Mouse (Mus musculus) G1E (cell line): ENCODE measurements at regions not wholly inside any gene's neighbourhood (a gene's known extent, or its start where the extent isn't known, plus 50 kb on each side); places are given as distances from the start of the nearest gene placed in this dataset.

Experiments used
- ATAC-seq: 2 replicates; pipeline ENCODE4 v1.8.0; 2016; ENCODE audit warnings: mild to moderate bottlenecking; ENCODE audit not compliant: insufficient number of reproducible peaks, poor library complexity, low FRiP score, severe bottlenecking; ENCODE audit errors: extremely low read depth
- DNase-seq: peaks from one replicate; pipeline ENCODE4 v3.0.0; 2012; ENCODE audit warnings: low spot score
- H3K27me3 ChIP-seq: 2 replicates; pipeline ENCODE4 v1.6.1; 2012; ENCODE audit warnings: mild to moderate bottlenecking, low read length, inconsistent platforms; ENCODE audit not compliant: insufficient read depth
- H3K36me3 ChIP-seq: replicated peaks from 2 replicates; pipeline ENCODE3; 2012; ENCODE audit warnings: mild to moderate bottlenecking, inconsistent platforms
- H3K4me1 ChIP-seq: 2 replicates; pipeline ENCODE4 v1.6.1; 2012; ENCODE audit warnings: low read depth, low read length, inconsistent platforms, mixed read lengths; ENCODE audit not compliant: insufficient read depth
- H3K4me3 ChIP-seq: 2 replicates; pipeline ENCODE4 v1.5.1; 2012; ENCODE audit warnings: low read depth, mild to moderate bottlenecking, inconsistent platforms, low read length, moderate library complexity, mixed read lengths
- H3K9me3 ChIP-seq: replicated peaks from 2 replicates; pipeline ENCODE4 v1.6.1; 2012; ENCODE audit warnings: inconsistent platforms
- CTCF ChIP-seq: IDR thresholded peaks from 2 replicates; pipeline ENCODE4 v1.5.1; 2012; ENCODE audit warnings: low read depth, low read length, inconsistent platforms, mixed read lengths
- GATA1 ChIP-seq: IDR thresholded peaks from 2 replicates; pipeline ENCODE4 v1.6.1; 2012; ENCODE audit warnings: borderline replicate concordance, low read length, inconsistent platforms, mixed read lengths
- GATA2 ChIP-seq: IDR thresholded peaks from 2 replicates; pipeline ENCODE4 v1.6.1; 2012; ENCODE audit warnings: low read depth, low read length, inconsistent platforms, borderline replicate concordance
- POLR2AphosphoS5 ChIP-seq: IDR thresholded peaks from 2 replicates; pipeline ENCODE4 v1.6.1; 2012; ENCODE audit warnings: low read depth, low read length, inconsistent platforms; ENCODE audit not compliant: insufficient replicate concordance
- TAL1 ChIP-seq: conservative IDR thresholded peaks from 2 replicates; pipeline ENCODE4 v1.6.1; 2012; ENCODE audit warnings: low read depth, low read length, inconsistent platforms, mixed read lengths

DNA sequence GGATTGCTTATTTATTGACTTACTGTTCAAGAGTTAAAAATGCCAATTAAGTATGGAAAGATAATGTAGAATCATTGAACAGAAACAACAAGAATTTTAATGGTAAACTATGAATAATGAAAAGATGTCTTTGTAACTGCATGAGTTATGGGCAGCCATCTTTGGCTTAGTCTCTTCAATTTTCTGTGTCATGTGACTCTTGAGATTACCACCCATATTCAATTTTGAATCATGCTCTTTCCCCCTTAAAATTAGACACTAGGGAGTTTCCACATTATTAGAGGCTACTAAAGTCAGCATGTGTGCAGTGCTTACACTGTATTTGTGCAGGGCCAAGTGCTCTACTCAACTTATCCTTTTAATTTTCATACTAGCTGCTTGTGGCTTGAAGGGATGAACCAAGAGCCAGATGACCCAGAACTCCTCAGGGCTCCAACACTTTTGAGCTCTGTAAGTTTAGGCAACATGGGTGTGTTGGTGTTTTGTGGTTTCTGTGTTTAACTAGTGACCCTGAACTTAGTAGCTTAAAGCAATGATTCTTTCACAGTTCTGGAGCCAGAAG, 854.0 kb upstream of the Lrrc6 start:
- ATAC-seq (no peak), DNase-seq (no peak)
- Histone ChIP-seq H3K27me3 (no peaks in the 10 kb centered on the region; the same call in 1 of the 2 replicates), H3K36me3 (no peaks in the 10 kb centered on the region), H3K9me3 (no peaks in the 10 kb centered on the region), H3K4me1 (no peaks in the 10 kb centered on the region), H3K4me3 (no peak overlapping the region)
- TF ChIP-seq GATA1 (no peak), POLR2AphosphoS5 (no peak)

DNA sequence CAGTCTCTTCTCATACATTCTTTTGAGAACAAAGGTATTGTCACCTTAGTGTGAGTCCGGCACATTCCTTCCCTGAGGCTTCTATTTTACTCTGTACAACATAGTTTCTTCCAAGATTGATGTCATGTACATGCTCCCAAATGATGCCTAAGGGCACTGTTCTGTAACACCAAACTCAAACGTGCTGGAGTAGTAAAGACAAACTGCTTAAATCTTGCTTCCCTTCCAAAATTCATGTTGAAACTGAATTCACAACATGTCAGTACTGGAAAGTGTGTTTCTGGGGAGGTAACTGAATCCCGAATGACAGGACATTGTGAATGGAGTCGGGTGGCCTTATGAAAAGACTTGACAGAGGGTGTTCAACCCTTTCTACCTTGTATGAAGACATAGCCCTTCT, 848.8 kb upstream of the Lrrc6 start:
- no peaks in the 10 kb centered on the region for H3K36me3 ChIP-seq
- no peaks in the 10 kb centered on the region for H3K27me3 ChIP-seq
- ATAC-seq (no peak), DNase-seq (no peak)
- no peak for TF ChIP-seq CTCF
- no peak for TF ChIP-seq GATA2
- no peak for TF ChIP-seq TAL1
- no peak for TF ChIP-seq GATA1
- no peak for TF ChIP-seq POLR2AphosphoS5
- no peaks in the 10 kb centered on the region for H3K4me1 ChIP-seq
- no peaks in the 10 kb centered on the region for H3K9me3 ChIP-seq
- no peak overlapping the region for H3K4me3 ChIP-seq

- Histone ChIP-seq H3K4me1 (no peaks in the 10 kb centered on the region), H3K27me3 (no peaks in the 10 kb centered on the region), H3K36me3 (no peaks in the 10 kb centered on the region), H3K9me3 (no peaks in the 10 kb centered on the region), H3K4me3 (no peak overlapping the region)
- TF ChIP-seq GATA2 (no peak), GATA1 (no peak), CTCF (no peak), POLR2AphosphoS5 (no peak), TAL1 (no peak)
- no peak for DNase-seq
- no peak for ATAC-seq
These were observed 844.8 kb upstream of the Lrrc6 start for GRCm38 (mm10) chr15:67345179-67346148.

- Histone ChIP-seq H3K36me3 (no peaks in the 10 kb centered on the region), H3K9me3 (no peaks in the 10 kb centered on the region), H3K4me3 (no peak overlapping the region), H3K4me1 (no peaks in the 10 kb centered on the region), H3K27me3 (no peaks in the 10 kb centered on the region)
- ATAC-seq (no peak), DNase-seq (no peak)
- TF ChIP-seq GATA1 (no peak), TAL1 (no peak), GATA2 (no peak), POLR2AphosphoS5 (no peak), CTCF (no peak)
These were observed 841.3 kb upstream of the Lrrc6 start for GRCm38 (mm10) chr15:67342050-67342449.

DNA sequence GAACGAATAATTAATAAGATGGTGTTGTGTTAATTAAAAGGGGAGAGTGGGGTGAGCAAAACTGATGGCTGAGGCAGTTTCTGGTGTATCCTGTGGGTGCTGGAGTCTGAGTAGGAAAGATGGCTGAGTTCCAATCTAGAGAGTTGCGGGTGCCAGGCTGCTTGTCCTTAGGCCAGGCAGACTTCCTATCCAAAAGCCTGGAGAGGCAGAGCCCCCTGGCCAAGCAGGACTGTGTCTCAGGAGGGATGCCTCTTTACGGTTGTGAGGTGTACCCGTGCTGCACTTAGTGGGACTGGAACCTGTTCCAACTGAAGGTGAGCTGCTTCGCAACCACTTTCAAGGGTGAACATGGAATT, 836.3 kb upstream of the Lrrc6 start:
- Histone ChIP-seq H3K27me3 (no peaks in the 10 kb centered on the region), H3K9me3 (no peaks in the 10 kb centered on the region), H3K36me3 (no peaks in the 10 kb centered on the region), H3K4me1 (no peaks in the 10 kb centered on the region), H3K4me3 (no peak overlapping the region)
- no peak for TF ChIP-seq TAL1
- no peak for TF ChIP-seq GATA2
- TF ChIP-seq CTCF: no peak
- TF ChIP-seq GATA1: no peak
- TF ChIP-seq POLR2AphosphoS5: no peak
- DNase-seq (no peak), ATAC-seq (no peak)

DNA sequence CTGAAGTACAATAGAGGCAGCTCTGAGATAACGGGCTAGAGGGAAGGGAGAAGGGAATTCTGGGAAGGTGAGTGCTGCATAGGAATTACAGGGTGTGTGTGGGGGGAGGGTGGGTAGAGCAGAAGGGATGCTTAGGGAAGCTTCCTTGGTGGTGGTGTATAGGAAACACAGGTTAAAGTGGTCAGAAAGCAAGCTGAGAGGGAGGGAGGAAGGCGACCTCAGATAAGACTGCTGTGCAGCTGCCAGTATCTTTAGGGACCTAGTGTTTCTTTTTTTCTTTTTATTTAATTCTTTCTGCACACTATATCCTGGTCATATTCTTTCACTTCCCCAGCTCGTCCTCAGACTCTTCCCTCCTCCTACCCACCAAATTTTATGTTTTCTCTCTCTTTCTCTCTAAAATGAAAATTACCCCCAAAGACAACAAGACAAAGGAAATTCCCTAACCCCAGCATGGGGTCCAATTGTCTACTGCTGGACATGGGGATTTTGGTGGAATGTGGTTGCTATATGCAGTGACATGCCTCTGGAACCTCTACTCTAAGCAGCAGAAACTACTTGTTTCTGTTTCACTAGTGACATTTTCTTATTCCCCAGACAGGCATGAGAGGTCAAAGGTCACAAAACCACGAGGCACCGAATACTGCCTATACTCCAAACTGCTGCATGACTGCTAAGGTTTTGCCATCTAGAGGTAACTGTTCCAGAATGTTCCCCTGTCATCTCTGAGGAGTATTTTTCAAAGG, 835.8 kb upstream of the Lrrc6 start:
- no peak overlapping the region for H3K4me3 ChIP-seq
- ATAC-seq (no peak), DNase-seq (no peak)
- H3K36me3 ChIP-seq: no peaks in the 10 kb centered on the region
- no peaks in the 10 kb centered on the region for H3K4me1 ChIP-seq
- no peak for TF ChIP-seq POLR2AphosphoS5
- TF ChIP-seq GATA2: no peak
- TF ChIP-seq TAL1: no peak
- TF ChIP-seq GATA1: no peak
- no peak for TF ChIP-seq CTCF
- H3K9me3 ChIP-seq: no peaks in the 10 kb centered on the region
- no peaks in the 10 kb centered on the region for H3K27me3 ChIP-seq
